Mouse (Mus musculus): Measurements from ENCODE around the gene Catsperz.

DNA sequence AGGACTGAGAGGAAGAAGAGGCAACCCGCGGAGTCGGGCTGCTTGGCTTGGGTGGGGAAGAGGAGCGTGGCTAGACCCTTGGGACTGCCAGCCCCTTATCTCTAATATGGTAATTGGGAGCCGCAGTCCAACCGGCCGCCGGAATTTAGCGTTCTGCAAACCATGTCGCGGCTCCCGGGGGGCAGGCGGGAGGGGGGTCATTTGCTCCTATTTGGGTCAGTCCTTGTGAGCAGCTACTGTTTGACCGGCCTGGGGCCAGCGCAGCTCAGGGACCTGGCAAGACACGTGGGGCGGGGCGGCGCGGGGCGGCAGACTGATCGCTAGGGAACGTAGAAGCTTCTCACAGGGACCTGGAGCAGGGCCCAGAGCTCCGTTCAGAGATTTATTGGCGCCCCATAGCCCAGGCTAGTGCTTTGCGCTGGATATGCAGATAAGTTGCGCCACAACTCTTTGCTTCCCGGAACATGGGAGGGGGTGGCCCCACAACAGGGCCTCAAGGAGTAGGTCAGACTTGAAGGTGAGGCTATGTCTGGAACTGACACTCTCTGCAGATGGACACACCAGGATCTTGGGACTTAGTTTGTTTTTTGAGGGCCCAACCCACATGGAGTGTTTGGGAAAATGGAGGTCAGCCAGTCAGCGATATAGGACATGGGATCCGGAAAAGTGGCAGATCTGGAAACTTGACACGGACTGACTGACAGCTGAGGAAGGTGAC is 27.0 kb upstream of the Catsperz start:
- TF ChIP-seq CTCF (IDR thresholded peaks at IDR 0.05), result no peak
- no peak; the same call in 1 of the 2 replicates for TF ChIP-seq EP300 (IDR thresholded peaks at IDR 0.05)
